Mouse (Mus musculus): ENCODE data around the gene Boll.
A peak's percentile ranks its signal among the peaks of the same experiment; 100 is the strongest.

Gene Boll

GRCm38 (mm10) chr1:55237643-55238161 lies 125.6 kb downstream of the Boll start:
- DNase-seq = peak; percentile 50 to 51

- peak; percentile 95 to 98 for DNase-seq
These were observed 126.2 kb downstream of the Boll start, which contains the start of gene Mars2 for GRCm38 (mm10) chr1:55236890-55237642. TSS of gene Mars2 (plus strand) at chr1:55237177.

GRCm38 (mm10) chr1:55236487-55236886 lies 126.8 kb downstream of the Boll start:
- no peak for DNase-seq

GRCm38 (mm10) chr1:55234910-55235520 lies 128.3 kb downstream of the Boll start:
- no peak for DNase-seq

GRCm38 (mm10) chr1:55228256-55228884 lies 134.9 kb downstream of the Boll start:
- DNase-seq = no peak

GRCm38 (mm10) chr1:55227376-55227775 lies 135.9 kb downstream of the Boll start:
- DNase-seq = no peak

GRCm38 (mm10) chr1:55226011-55226857 lies 137.0 kb downstream of the Boll start, which contains the start of gene Rftn2:
TSS of gene Rftn2 (minus strand) at chr1:55226782.
- peak; percentile 24 to 30 for DNase-seq

- DNase-seq = no peak
These were observed 137.9 kb downstream of the Boll start for GRCm38 (mm10) chr1:55225398-55225797.

GRCm38 (mm10) chr1:55224111-55224510 lies 139.2 kb downstream of the Boll start:
- DNase-seq = peak; percentile 50 to 61

- DNase-seq = no peak
These were observed 140.2 kb downstream of the Boll start for GRCm38 (mm10) chr1:55223026-55223425.

GRCm38 (mm10) chr1:55221352-55221751 lies 141.9 kb downstream of the Boll start:
- DNase-seq = peak in 1 of 2 experiments; percentile 43

- DNase-seq = no peak
These were observed 146.1 kb downstream of the Boll start for GRCm38 (mm10) chr1:55217191-55217590.

GRCm38 (mm10) chr1:55215185-55215813 lies 148.0 kb downstream of the Boll start:
- no peak for DNase-seq

GRCm38 (mm10) chr1:55213936-55214335 lies 149.3 kb downstream of the Boll start:
- DNase-seq = no peak

GRCm38 (mm10) chr1:55213475-55213874 lies 149.8 kb downstream of the Boll start:
- DNase-seq = no peak

GRCm38 (mm10) chr1:55212771-55213170 lies 150.5 kb downstream of the Boll start:
- no peak for DNase-seq

- no peak for DNase-seq
These were observed 152.2 kb downstream of the Boll start for GRCm38 (mm10) chr1:55211081-55211480.

- DNase-seq = no peak
These were observed 152.9 kb downstream of the Boll start for GRCm38 (mm10) chr1:55210202-55210965.

- DNase-seq = no peak
These were observed 154.6 kb downstream of the Boll start for GRCm38 (mm10) chr1:55208500-55209140.

GRCm38 (mm10) chr1:55207561-55207960 lies 155.7 kb downstream of the Boll start:
- DNase-seq = no peak

All from cerebellum, postnatal 25 days (tissue).